Mouse (Mus musculus): ENCODE measurements around the gene Gm17359. TPM values are rescaled to one million over a fixed set of nuclear protein-coding genes. Genes with fewer than 3 reads are reported as not detected.

Gm17359 gene
- polyA plus RNA-seq, 1 experiment, result not detected

DNA sequence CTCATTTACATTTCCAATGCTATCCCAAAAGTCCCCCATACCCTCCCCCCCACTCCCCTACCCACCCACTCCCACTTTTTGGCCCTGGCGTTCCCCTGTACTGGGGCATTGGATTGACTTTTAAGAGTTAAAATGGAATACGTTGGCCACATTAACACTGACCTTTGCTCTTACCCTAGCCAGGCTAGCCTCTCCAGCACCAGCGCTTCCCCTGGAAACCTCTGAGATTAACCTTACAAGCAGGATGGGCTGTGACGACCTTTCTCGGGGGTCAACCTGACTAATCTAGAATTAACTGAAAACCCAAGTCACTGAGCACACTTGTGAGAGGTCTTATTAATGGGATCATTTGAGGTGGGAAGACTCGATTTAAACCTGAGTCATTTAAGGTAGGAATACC lies 31.8 kb downstream of the Gm17359 start:
- H3K4me3 ChIP-seq (replicated peaks; ENCODE audit: control insufficient read depth, low read depth, low read length), result no peak overlapping the region
- no peaks in the 10 kb centered on the region for H3K4me1 ChIP-seq (ENCODE audit: control insufficient read depth, insufficient read depth, low read length)
- TF ChIP-seq POLR2A (IDR thresholded peaks at IDR 0.05; ENCODE audit: borderline replicate concordance, control insufficient read depth, low read depth, low read length) (no peak), CTCF (IDR thresholded peaks at IDR 0.05; ENCODE audit: control insufficient read depth, insufficient read depth, low read length) (no peak)
- WGBS, result 86% methylated on average over 6 of the region's 6 CpGs
- H3K27ac ChIP-seq (ENCODE audit: control insufficient read depth, insufficient read depth, low read depth, low read length, poor library complexity), result no peak overlapping the region

DNA sequence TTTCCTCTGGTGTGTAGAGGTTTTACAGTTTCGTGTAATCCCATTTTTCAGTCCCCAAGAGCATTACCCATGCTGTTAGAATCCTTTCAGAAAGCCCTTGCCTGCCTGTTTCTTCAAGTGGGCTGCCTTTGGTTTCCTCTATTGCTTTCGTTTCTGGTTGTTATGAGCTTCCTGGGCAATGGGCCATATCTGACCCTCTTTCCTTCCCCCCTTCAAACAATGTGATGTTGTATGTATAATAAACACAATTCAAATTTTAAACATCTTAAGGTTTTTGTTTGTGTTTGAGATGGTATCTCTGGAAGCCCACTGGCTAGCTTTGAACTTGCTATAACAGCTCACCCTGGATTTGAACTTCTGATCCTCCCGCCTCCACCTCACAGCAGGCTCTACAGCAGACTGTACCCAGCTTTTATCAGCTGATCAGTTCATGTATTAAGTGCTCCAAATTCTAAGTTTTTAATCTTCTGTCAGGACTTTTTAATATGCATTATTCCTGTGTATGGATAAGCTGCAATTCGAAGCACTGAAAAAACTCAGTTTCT lies 34.0 kb downstream of the Gm17359 start:
- 45% methylated on average over 4 of the region's 4 CpGs for WGBS
- H3K27ac ChIP-seq (ENCODE audit: control insufficient read depth, insufficient read depth, low read depth, low read length, poor library complexity), result no peak overlapping the region
- H3K4me3 ChIP-seq (replicated peaks; ENCODE audit: control insufficient read depth, low read depth, low read length), result no peak overlapping the region
- H3K4me1 ChIP-seq (ENCODE audit: control insufficient read depth, insufficient read depth, low read length), result no peaks in the 10 kb centered on the region
- TF ChIP-seq CTCF (IDR thresholded peaks at IDR 0.05; ENCODE audit: control insufficient read depth, insufficient read depth, low read length), result no peak
- TF ChIP-seq POLR2A (IDR thresholded peaks at IDR 0.05; ENCODE audit: borderline replicate concordance, control insufficient read depth, low read depth, low read length), result no peak

DNA sequence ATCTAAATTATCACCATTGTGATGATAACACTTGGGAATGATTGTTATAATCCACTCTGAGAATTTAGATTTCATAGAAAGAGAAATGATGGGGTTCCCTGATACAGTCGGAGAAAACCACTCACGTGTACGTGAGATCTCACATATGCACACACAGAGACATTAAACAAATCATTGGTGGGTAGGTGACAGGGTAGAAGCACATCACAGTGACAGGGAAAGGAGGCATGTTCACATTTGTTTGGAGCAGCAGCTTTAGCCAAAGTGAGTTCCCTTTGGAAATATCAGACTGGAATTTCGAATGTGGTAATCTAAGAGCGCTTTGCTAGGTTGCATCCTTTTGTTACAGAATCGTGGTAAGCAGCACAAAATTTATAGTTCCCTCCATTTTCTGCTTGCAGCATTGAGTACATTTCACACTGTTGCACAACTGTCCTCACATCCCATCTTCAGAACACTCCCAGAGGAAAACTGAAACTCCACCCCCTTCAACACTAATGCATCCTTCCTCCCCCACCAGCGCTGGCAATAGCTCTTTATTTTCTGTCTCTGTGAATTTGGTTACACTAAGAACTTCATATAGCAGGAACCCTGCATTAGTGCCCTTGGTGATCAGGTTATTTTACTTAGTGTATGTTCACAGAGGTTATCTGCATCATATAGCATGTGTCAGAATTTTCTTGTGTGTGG lies 35.2 kb downstream of the Gm17359 start:
- Histone ChIP-seq H3K4me3 (replicated peaks; ENCODE audit: control insufficient read depth, low read depth, low read length) (no peak overlapping the region), H3K27ac (ENCODE audit: control insufficient read depth, insufficient read depth, low read depth, low read length, poor library complexity) (no peak overlapping the region), H3K4me1 (ENCODE audit: control insufficient read depth, insufficient read depth, low read length) (no peaks in the 10 kb centered on the region)
- no peak for TF ChIP-seq POLR2A (IDR thresholded peaks at IDR 0.05; ENCODE audit: borderline replicate concordance, control insufficient read depth, low read depth, low read length)
- 76% methylated on average over 7 of the region's 7 CpGs for WGBS

DNA sequence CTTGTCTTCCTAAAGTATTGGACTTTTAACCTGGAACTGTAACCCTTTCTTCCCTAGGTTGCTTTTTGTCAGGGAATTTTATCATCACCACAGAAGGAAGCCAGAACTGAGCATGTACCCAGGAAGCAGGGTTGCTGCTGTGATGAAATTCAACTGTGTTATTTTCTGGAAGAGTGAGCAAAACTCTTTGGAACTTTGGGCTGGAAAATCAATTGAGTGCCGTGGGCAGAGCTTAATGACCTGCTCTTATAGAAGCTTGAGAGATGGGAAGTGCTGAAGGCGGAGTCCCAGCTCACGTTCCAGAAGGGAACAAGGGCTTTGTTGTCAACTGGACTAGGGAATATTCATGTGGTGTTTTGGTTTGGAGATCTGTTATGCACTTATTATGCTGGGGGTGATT lies 37.5 kb downstream of the Gm17359 start:
- H3K4me1 ChIP-seq (ENCODE audit: control insufficient read depth, insufficient read depth, low read length), result no peaks in the 10 kb centered on the region
- no peak for TF ChIP-seq CTCF (IDR thresholded peaks at IDR 0.05; ENCODE audit: control insufficient read depth, insufficient read depth, low read length)
- no peak for TF ChIP-seq POLR2A (IDR thresholded peaks at IDR 0.05; ENCODE audit: borderline replicate concordance, control insufficient read depth, low read depth, low read length)
- 80% methylated on average over 3 of the region's 3 CpGs for WGBS
- H3K4me3 ChIP-seq (replicated peaks; ENCODE audit: control insufficient read depth, low read depth, low read length), result no peak overlapping the region
- no peak overlapping the region for H3K27ac ChIP-seq (ENCODE audit: control insufficient read depth, insufficient read depth, low read depth, low read length, poor library complexity)

DNA sequence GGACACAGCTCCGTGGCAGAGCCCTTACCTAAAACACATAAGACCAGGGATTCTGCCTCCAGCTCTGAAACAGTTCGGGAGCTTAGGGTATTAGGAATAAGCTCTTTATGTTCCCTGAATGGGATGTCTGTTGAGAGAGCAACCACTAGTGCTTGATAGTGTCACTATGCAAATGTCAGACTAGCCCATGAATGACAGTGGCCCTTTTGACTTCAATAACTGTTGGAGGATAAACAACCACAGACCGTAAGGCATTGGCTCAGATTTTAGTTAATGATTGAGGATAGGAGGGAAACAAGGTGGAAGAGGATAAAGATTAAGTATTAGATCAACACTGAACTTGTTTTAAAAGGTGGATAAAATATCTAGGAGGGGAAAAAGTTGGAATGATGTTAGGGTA lies 41.6 kb downstream of the Gm17359 start:
- Histone ChIP-seq H3K4me3 (replicated peaks; ENCODE audit: control insufficient read depth, low read depth, low read length) (no peak overlapping the region), H3K27ac (ENCODE audit: control insufficient read depth, insufficient read depth, low read depth, low read length, poor library complexity) (no peak overlapping the region), H3K4me1 (ENCODE audit: control insufficient read depth, insufficient read depth, low read length) (no peaks in the 10 kb centered on the region)
- TF ChIP-seq CTCF (IDR thresholded peaks at IDR 0.05; ENCODE audit: control insufficient read depth, insufficient read depth, low read length), result no peak
- no peak for TF ChIP-seq POLR2A (IDR thresholded peaks at IDR 0.05; ENCODE audit: borderline replicate concordance, control insufficient read depth, low read depth, low read length)
- 80% methylated on average over 3 of the region's 3 CpGs for WGBS

DNA sequence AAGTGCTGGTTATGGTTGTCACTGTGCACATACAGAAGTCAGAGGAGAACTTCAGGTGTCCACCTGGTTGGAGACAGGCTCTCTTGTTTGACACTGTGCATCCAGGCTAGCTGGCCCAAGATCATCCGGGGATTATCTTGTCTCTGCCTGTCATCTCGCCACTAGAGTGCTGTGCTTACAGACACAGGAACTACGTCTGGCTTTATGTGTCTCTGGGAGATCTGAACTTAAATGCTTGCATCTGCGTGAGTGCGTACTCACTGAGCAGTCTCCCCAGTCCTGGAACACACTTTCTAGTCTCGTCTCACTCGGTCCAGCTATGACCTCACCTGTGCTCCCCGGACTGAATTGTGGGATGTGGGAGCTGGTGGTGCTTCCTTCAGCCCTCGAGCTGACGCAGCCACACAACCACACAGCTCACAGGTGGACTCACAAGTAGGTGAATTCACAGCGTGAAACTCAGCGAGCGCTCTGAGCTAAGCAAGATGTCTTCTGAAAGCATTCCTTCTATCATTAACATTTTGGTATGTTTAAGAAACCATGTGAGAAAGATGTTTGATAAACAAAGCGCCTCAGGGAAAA lies 42.9 kb downstream of the Gm17359 start:
- no peak overlapping the region for H3K27ac ChIP-seq (ENCODE audit: control insufficient read depth, insufficient read depth, low read depth, low read length, poor library complexity)
- TF ChIP-seq CTCF (IDR thresholded peaks at IDR 0.05; ENCODE audit: control insufficient read depth, insufficient read depth, low read length) (no peak), POLR2A (IDR thresholded peaks at IDR 0.05; ENCODE audit: borderline replicate concordance, control insufficient read depth, low read depth, low read length) (no peak)
- WGBS, result 83% methylated on average over 14 of the region's 14 CpGs
- H3K4me3 ChIP-seq (replicated peaks; ENCODE audit: control insufficient read depth, low read depth, low read length), result no peak overlapping the region
- no peaks in the 10 kb centered on the region for H3K4me1 ChIP-seq (ENCODE audit: control insufficient read depth, insufficient read depth, low read length)

DNA sequence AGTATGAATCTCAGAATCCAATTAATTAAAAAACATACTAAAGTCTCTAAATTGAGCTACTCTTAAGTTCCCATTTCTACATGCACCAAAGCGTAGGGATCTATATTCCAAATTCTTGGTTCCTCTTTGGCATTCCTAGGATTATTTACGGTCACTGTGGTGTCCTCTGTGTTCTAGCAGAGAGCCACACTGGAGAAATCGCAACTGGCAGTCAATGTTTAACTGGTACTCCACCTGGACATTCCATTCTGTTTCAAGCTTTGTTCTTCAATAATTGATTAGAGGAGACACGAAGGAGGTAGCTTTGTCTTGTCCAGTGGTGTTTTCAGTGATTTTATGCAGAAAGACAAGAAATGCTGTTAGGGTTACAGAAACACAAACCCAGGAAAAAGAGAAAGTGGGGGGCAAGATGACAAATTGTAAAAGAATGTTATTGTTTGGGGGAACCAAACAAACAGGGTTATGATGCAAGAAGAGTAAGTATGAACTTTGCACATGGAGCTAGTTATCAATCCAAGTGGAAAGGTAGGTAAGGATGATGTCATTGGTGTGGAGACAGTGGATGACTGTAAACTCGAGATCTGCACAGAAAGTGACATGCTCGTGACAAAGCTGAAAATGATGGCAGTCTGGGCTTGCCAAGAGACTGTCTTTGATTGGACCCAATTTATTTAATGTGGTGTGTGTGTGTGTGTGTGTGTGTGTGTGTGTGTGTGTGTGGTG lies 43.6 kb downstream of the Gm17359 start:
- 77% methylated on average over 6 of the region's 6 CpGs for WGBS
- no peaks in the 10 kb centered on the region for H3K4me1 ChIP-seq (ENCODE audit: control insufficient read depth, insufficient read depth, low read length)
- no peak overlapping the region for H3K27ac ChIP-seq (ENCODE audit: control insufficient read depth, insufficient read depth, low read depth, low read length, poor library complexity)
- no peak for TF ChIP-seq POLR2A (IDR thresholded peaks at IDR 0.05; ENCODE audit: borderline replicate concordance, control insufficient read depth, low read depth, low read length)
- no peak overlapping the region for H3K4me3 ChIP-seq (replicated peaks; ENCODE audit: control insufficient read depth, low read depth, low read length)

DNA sequence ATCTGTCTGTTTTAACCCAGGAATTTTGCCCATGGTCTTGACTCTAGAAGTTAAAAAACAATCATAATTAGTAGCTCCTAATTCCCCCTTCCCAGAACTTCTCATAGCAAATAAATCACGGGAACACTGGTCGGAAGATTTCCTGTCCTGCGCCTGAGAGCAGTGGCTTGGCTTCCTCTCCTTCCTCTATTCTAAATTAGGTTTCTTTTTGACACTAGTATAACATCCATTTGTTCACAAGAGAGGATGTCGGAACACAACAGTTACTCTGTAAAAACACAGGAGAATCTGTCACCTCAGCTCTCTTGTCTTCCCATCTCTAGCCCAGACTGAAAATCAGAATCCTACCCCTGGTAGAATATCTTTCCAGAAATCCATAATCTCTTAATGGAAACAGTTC lies 44.9 kb downstream of the Gm17359 start:
- Histone ChIP-seq H3K4me3 (replicated peaks; ENCODE audit: control insufficient read depth, low read depth, low read length) (no peak overlapping the region), H3K4me1 (ENCODE audit: control insufficient read depth, insufficient read depth, low read length) (no peaks in the 10 kb centered on the region), H3K27ac (ENCODE audit: control insufficient read depth, insufficient read depth, low read depth, low read length, poor library complexity) (no peak overlapping the region)
- 28% methylated on average over 4 of the region's 4 CpGs for WGBS
- TF ChIP-seq POLR2A (IDR thresholded peaks at IDR 0.05; ENCODE audit: borderline replicate concordance, control insufficient read depth, low read depth, low read length), result no peak
- TF ChIP-seq CTCF (IDR thresholded peaks at IDR 0.05; ENCODE audit: control insufficient read depth, insufficient read depth, low read length), result no peak

Measured in bone marrow, adult 2 months (tissue).